Mouse (Mus musculus) C2C12 (cell line): ENCODE results near the gene Tmbim1. TPM values are rescaled to one million over a fixed set of nuclear protein-coding genes. Genes with fewer than 3 reads are reported as not detected.
"Not testable (repeated sequence)": the region's sequence is repeated elsewhere in the genome, so short reads cannot be mapped to it uniquely, and the experiment has no call there.

Experiments used
- H3K27me3 ChIP-seq: one replicate; pipeline ENCODE4 v1.6.1; 2011; ENCODE audit not compliant: control insufficient read depth, insufficient read depth, insufficient read length
- H3K36me3 ChIP-seq: one replicate; pipeline ENCODE4 v1.6.1; 2011; ENCODE audit not compliant: control insufficient read depth, insufficient read depth
- H3K4me3 ChIP-seq: one replicate; pipeline ENCODE4 v1.5.1; 2011; ENCODE audit warnings: mild to moderate bottlenecking, control low read depth; ENCODE audit not compliant: poor library complexity, insufficient read depth, severe bottlenecking
- H3K79me2 ChIP-seq: one replicate; pipeline ENCODE4 v1.6.1; 2011; ENCODE audit not compliant: control insufficient read depth, insufficient read depth
- H3K79me3 ChIP-seq: one replicate; pipeline ENCODE4 v1.6.1; 2011; ENCODE audit warnings: low read depth, control low read depth
- H3ac ChIP-seq: one replicate; pipeline ENCODE3; 2011; ENCODE audit warnings: low read depth; ENCODE audit not compliant: control insufficient read depth, insufficient read length
- CEBPB ChIP-seq: IDR thresholded peaks from one replicate; pipeline ENCODE4 v1.6.1; 2011; ENCODE audit warnings: low read depth, mild to moderate bottlenecking, control low read depth, moderate library complexity
- CTCF ChIP-seq: IDR thresholded peaks from one replicate; pipeline ENCODE4 v1.5.1; 2011; ENCODE audit not compliant: control insufficient read depth, insufficient read depth, insufficient read length
- FOSL1 ChIP-seq: IDR thresholded peaks from one replicate; pipeline ENCODE4 v1.8.0; 2011; ENCODE audit warnings: mild to moderate bottlenecking, low read length; ENCODE audit not compliant: poor library complexity, insufficient read depth, severe bottlenecking
- MAX ChIP-seq: IDR thresholded peaks from one replicate; pipeline ENCODE4 v1.6.1; 2011; ENCODE audit warnings: mild to moderate bottlenecking, control low read depth
- MYOD1 ChIP-seq: IDR thresholded peaks from one replicate; pipeline ENCODE4 v1.6.1; 2011; ENCODE audit warnings: low read depth; ENCODE audit not compliant: control insufficient read depth, insufficient read length
- MYOG ChIP-seq: IDR thresholded peaks from one replicate; pipeline ENCODE4 v1.6.1; 2011; ENCODE audit not compliant: control insufficient read depth, insufficient read length; ENCODE audit errors: extremely low read depth
- USF1 ChIP-seq: IDR thresholded peaks from one replicate; pipeline ENCODE4 v1.6.1; 2011; ENCODE audit warnings: low read depth, mild to moderate bottlenecking, control low read depth, moderate library complexity
- polyA plus RNA-seq: library from polyadenylated mRNA; unstranded; fragments of >200 nt; fragmentation: generic; extraction: Trizol; gene quantifications from one replicate; pipeline ENCODE4 v1.2.1, GENCODE M21; 2012; ENCODE audit warnings: missing spikeins

Gene Tmbim1
- polyA plus RNA-seq, 1 experiment, result 38.1 TPM

DNA sequence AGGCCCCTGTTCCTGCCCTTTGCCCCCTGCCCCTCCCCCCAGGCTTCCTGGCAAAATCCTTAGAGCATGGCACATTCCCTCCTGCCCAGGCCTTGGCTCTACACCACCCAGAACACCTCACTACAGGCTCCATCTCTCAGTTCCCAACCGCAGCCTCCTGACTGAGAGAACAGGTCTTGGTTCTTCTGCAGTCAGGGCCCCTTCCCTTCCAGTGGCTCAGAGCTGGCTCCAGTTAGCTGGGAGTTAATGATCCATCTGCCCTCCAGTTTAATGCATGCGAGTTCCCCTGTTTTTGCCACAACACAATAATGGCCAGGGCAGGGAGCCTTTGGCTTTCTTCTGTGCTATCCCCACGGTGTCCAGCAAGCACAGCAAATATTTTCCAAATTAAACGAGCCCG, 37.7 kb upstream of the Tmbim1 start:
- no peaks in the 10 kb centered on the region for H3K79me3 ChIP-seq

DNA sequence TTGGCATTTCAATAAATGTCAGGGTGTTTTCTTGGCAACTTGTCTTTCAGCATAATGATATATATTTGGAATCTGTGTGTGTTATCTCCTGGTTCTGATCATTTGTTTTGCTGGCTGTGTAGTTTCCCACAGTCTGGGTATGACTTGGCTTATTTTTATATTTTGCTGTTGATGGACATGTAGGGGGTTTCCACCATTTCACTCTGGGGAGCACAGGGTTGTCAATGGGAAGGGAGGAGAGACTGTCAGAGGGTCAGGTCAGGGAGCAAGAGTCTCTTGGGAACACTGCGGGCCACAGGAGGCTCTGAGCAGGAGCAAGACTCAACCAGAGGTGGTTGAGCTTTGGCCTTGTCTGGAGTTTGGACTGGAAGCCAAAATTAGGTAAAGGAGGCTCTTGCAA, 36.9 kb upstream of the Tmbim1 start:
- H3K79me3 ChIP-seq, result no peaks in the 10 kb centered on the region
- no peaks in the 10 kb centered on the region for H3K36me3 ChIP-seq
- H3ac ChIP-seq, result no peak overlapping the region
- H3K79me2 ChIP-seq, result no peaks in the 10 kb centered on the region
- no peak overlapping the region for H3K4me3 ChIP-seq
- H3K27me3 ChIP-seq, result no peaks in the 10 kb centered on the region
- TF ChIP-seq CEBPB, result no peak
- TF ChIP-seq MYOD1, result no peak
- TF ChIP-seq MYOG, result no peak
- TF ChIP-seq CTCF, result no peak
- no peak for TF ChIP-seq MAX
- no peak for TF ChIP-seq FOSL1
- no peak for TF ChIP-seq USF1

More for the DNA sequence above, 37.7 kb upstream of the Tmbim1 start:
- Histone ChIP-seq H3K36me3 (no peaks in the 10 kb centered on the region), H3K79me2 (no peaks in the 10 kb centered on the region), H3K27me3 (no peaks in the 10 kb centered on the region), H3K4me3 (no peak overlapping the region), H3ac (no peak overlapping the region)
- TF ChIP-seq MYOD1 (no peak), USF1 (no peak), MAX (no peak)

- no peak overlapping the region for H3ac ChIP-seq
- H3K79me3 ChIP-seq, result no peaks in the 10 kb centered on the region
- H3K36me3 ChIP-seq, result no peaks in the 10 kb centered on the region
- no peaks in the 10 kb centered on the region for H3K79me2 ChIP-seq
- no peak overlapping the region for H3K4me3 ChIP-seq
- H3K27me3 ChIP-seq, result no peaks in the 10 kb centered on the region
- no peak for TF ChIP-seq MYOD1
- TF ChIP-seq CTCF, result no peak
- TF ChIP-seq MYOG, result no peak
- TF ChIP-seq USF1, result no peak
- no peak for TF ChIP-seq CEBPB
Measured at GRCm38 (mm10) chr1:74341898-74342297, 36.5 kb upstream of the Tmbim1 start.

DNA sequence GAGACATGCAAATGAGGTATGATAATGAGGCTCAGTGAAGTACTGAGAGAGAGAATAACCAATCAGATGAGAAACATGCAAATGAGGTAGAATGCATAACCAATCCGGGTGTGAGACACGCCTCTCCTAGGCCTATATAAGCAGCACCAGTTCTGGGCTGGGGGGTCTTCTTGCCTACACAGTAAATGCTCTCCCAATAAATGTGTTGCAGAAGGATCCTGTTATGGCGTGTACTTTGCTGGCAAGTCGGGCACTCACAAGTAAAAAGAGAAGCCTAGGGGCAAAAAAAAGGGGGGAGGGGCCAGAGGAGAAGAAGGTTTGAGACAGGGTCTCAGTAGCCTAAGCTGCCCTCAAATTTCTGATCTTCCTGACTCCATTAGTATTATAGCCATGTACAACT, 35.6 kb upstream of the Tmbim1 start:
- not testable (repeated sequence) for H3K4me3 ChIP-seq

DNA sequence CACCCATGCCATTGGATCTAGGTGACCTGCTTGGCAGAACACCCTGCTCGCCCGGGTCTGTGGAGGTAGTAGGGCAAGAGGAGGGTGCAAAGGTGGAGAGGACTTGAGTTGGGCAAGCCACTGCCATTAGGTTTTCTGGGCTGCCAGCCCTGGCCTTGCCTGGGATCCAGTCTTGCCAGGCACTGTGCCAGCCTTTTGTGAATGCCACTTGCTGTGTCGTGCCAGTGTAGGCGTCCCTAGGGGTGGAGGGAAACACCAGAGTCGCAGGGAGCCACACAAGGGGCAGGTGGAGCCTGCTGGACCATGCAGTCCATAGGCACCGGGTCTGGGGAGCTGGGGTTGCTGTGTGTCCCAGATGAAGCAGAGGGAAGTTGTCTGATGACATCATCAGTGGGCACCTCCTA, 34.9 kb upstream of the Tmbim1 start:
- no peak for TF ChIP-seq MYOD1
- no peak for TF ChIP-seq MAX
- no peak for TF ChIP-seq CEBPB
- no peak for TF ChIP-seq CTCF
- no peak for TF ChIP-seq FOSL1
- TF ChIP-seq USF1, result no peak
- TF ChIP-seq MYOG, result no peak
- Histone ChIP-seq H3K79me3 (no peaks in the 10 kb centered on the region), H3ac (no peak overlapping the region), H3K79me2 (no peaks in the 10 kb centered on the region), H3K4me3 (no peak overlapping the region), H3K36me3 (no peaks in the 10 kb centered on the region), H3K27me3 (no peaks in the 10 kb centered on the region)

More for the DNA sequence above, 35.6 kb upstream of the Tmbim1 start:
- not testable (repeated sequence) for H3K79me2 ChIP-seq, H3K36me3 ChIP-seq, H3K27me3 ChIP-seq, H3K79me3 ChIP-seq, H3ac ChIP-seq

DNA sequence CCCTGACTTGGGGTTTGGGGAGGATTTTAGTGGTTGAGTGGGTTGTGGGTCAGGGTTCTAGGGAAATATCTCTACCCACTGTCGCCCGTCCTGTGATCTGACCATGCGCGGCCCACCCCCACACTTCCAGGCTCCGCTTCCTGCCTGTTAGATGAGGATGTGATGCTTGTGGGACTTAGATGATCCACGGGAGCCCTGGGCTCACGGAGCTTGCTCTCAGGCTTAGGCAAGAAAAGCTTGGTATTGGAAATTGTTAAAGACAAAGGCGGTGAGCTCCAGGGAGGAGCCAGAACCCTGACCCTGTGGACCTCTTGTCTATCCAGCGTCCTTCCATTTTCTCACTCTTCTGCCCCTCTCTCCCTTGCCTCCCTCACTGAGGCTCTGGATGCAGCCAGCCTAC, 34.5 kb upstream of the Tmbim1 start:
- TF ChIP-seq MYOD1, result no peak
- TF ChIP-seq MYOG, result no peak
- TF ChIP-seq FOSL1, result no peak
- no peak for TF ChIP-seq CEBPB
- no peak for TF ChIP-seq USF1
- no peak for TF ChIP-seq MAX
- no peak for TF ChIP-seq CTCF

GRCm38 (mm10) chr1:74338626-74339025, 33.2 kb upstream of the Tmbim1 start:
- H3K79me2 ChIP-seq, result no peaks in the 10 kb centered on the region
- TF ChIP-seq MAX, result no peak
- TF ChIP-seq MYOG, result no peak
- no peak for TF ChIP-seq USF1
- no peak for TF ChIP-seq MYOD1
- no peak for TF ChIP-seq FOSL1
- TF ChIP-seq CTCF, result no peak
- no peak overlapping the region for H3ac ChIP-seq
- H3K79me3 ChIP-seq, result no peaks in the 10 kb centered on the region
- H3K27me3 ChIP-seq, result no peaks in the 10 kb centered on the region
- H3K4me3 ChIP-seq, result no peak overlapping the region
- no peaks in the 10 kb centered on the region for H3K36me3 ChIP-seq

More for the DNA sequence above, 34.5 kb upstream of the Tmbim1 start:
- Histone ChIP-seq H3K79me2 (no peaks in the 10 kb centered on the region), H3K36me3 (no peaks in the 10 kb centered on the region), H3ac (no peak overlapping the region), H3K79me3 (no peaks in the 10 kb centered on the region), H3K4me3 (no peak overlapping the region), H3K27me3 (no peaks in the 10 kb centered on the region)
